Mouse (Mus musculus) thymus, postnatal 4 days (tissue): Measurements from ENCODE around the gene Pde4b.

Experiments
- DNase-seq: peaks from one replicate; pipeline ENCODE4 v3.0.0; 2021

The Pde4b gene

GRCm38 (mm10) chr4:102582963-102583362 is 495.6 kb downstream of the Pde4b start:
- no peak for DNase-seq

- no peak for DNase-seq
Measured at GRCm38 (mm10) chr4:102583469-102583868, 496.1 kb downstream of the Pde4b start.

GRCm38 (mm10) chr4:102584601-102585265 is 497.4 kb downstream of the Pde4b start:
- DNase-seq: no peak

- DNase-seq: no peak
Measured at GRCm38 (mm10) chr4:102585541-102585940, 498.2 kb downstream of the Pde4b start.

GRCm38 (mm10) chr4:102586787-102587186 is 499.4 kb downstream of the Pde4b start:
- DNase-seq: no peak

- no peak for DNase-seq
Measured at GRCm38 (mm10) chr4:102588668-102589455, 501.5 kb downstream of the Pde4b start.

- no peak for DNase-seq
Measured at GRCm38 (mm10) chr4:102589537-102590031, 502.2 kb downstream of the Pde4b start.

GRCm38 (mm10) chr4:102591798-102592197 is 504.5 kb downstream of the Pde4b start:
- DNase-seq: no peak

- DNase-seq: no peak
Measured at GRCm38 (mm10) chr4:102592541-102592940, 505.2 kb downstream of the Pde4b start.

- no peak for DNase-seq
Measured at GRCm38 (mm10) chr4:102593631-102594030, 506.3 kb downstream of the Pde4b start.

- DNase-seq: no peak
Measured at GRCm38 (mm10) chr4:102594506-102594905, 507.2 kb downstream of the Pde4b start.

- no peak for DNase-seq
Measured at GRCm38 (mm10) chr4:102603968-102604367, 516.6 kb downstream of the Pde4b start.

GRCm38 (mm10) chr4:102605231-102605630 is 517.9 kb downstream of the Pde4b start:
- no peak for DNase-seq

GRCm38 (mm10) chr4:102605722-102606341 is 518.5 kb downstream of the Pde4b start:
- no peak for DNase-seq

- no peak for DNase-seq
Measured at GRCm38 (mm10) chr4:102606825-102607224, 519.5 kb downstream of the Pde4b start.

- DNase-seq: no peak
Measured at GRCm38 (mm10) chr4:102607744-102608416, 520.5 kb downstream of the Pde4b start.

- no peak for DNase-seq
Measured at GRCm38 (mm10) chr4:102612596-102612995, 525.3 kb downstream of the Pde4b start.

GRCm38 (mm10) chr4:102617774-102618173 is 530.4 kb downstream of the Pde4b start:
- DNase-seq: no peak

- DNase-seq: no peak
Measured at GRCm38 (mm10) chr4:102618609-102619008, 531.3 kb downstream of the Pde4b start.

- no peak for DNase-seq
Measured at GRCm38 (mm10) chr4:102620179-102620910, 533.0 kb downstream of the Pde4b start.

- DNase-seq: no peak
Measured at GRCm38 (mm10) chr4:102621120-102621519, 533.8 kb downstream of the Pde4b start.

GRCm38 (mm10) chr4:102622977-102623376 is 535.6 kb downstream of the Pde4b start:
- DNase-seq: no peak
